Mouse (Mus musculus): ENCODE results near the gene Cdc37. TPM values are rescaled to one million over a fixed set of nuclear protein-coding genes. Genes with fewer than 3 reads are reported as not detected.

Gene Cdc37
- polyA plus RNA-seq, 1 experiment from 2014 or later, result 280 TPM

- WGBS, result 95% methylated on average over 4 of the region's 4 CpGs
- H3K9ac ChIP-seq, result no peak overlapping the region
- no peak for ATAC-seq
These were observed 4.4 kb downstream of the Cdc37 start for GRCm38 (mm10) chr9:21145431-21145830.

GRCm38 (mm10) chr9:21144361-21144760, 5.4 kb downstream of the Cdc37 start:
- no peak overlapping the region for H3K4me3 ChIP-seq (replicated peaks)
- no peaks in the 10 kb centered on the region for H3K27me3 ChIP-seq (replicated peaks)
- no peak overlapping the region for H3K9ac ChIP-seq
- no peaks in the 10 kb centered on the region for H3K9me3 ChIP-seq
- H3K36me3 ChIP-seq, result peaks cover 46% of the 10 kb centered on the region
- peaks cover 33% of the 10 kb centered on the region for H3K4me1 ChIP-seq (replicated peaks)
- no peak overlapping the region for H3K4me2 ChIP-seq (replicated peaks)
- 90% methylated on average over 3 of the region's 3 CpGs for WGBS
- no peak for ATAC-seq
- H3K27ac ChIP-seq, result no peak overlapping the region

More at GRCm38 (mm10) chr9:21145431-21145830, 4.4 kb downstream of the Cdc37 start:
- no peaks in the 10 kb centered on the region for H3K9me3 ChIP-seq
- no peaks in the 10 kb centered on the region for H3K27me3 ChIP-seq (replicated peaks)
- no peak overlapping the region for H3K27ac ChIP-seq
- no peak overlapping the region for H3K4me3 ChIP-seq (replicated peaks)
- no peak overlapping the region for H3K4me2 ChIP-seq (replicated peaks)
- H3K4me1 ChIP-seq (replicated peaks), result peaks cover 36% of the 10 kb centered on the region
- H3K36me3 ChIP-seq, result peaks cover 35% of the 10 kb centered on the region

- ATAC-seq, result no peak
- 92% methylated on average over 14 of the region's 14 CpGs for WGBS
These were observed 7.9 kb downstream of the Cdc37 start for GRCm38 (mm10) chr9:21141922-21142321.

GRCm38 (mm10) chr9:21138386-21138785, 11.4 kb downstream of the Cdc37 start:
- Histone ChIP-seq H3K4me1 (replicated peaks) (0 out of 2 replicates have a peak, but pooled peaks cover 2% of the 10 kb centered on the region), H3K27ac (no peak overlapping the region), H3K4me2 (replicated peaks) (no peak overlapping the region), H3K36me3 (peaks cover 51% of the 10 kb centered on the region), H3K9me3 (no peaks in the 10 kb centered on the region), H3K4me3 (replicated peaks) (no peak overlapping the region), H3K9ac (no peak overlapping the region), H3K27me3 (replicated peaks) (no peaks in the 10 kb centered on the region)
- 74% methylated on average over 4 of the region's 4 CpGs for WGBS
- no peak for ATAC-seq

More at GRCm38 (mm10) chr9:21141922-21142321, 7.9 kb downstream of the Cdc37 start:
- Histone ChIP-seq H3K9ac (no peak overlapping the region), H3K4me2 (replicated peaks) (no peak overlapping the region), H3K4me3 (replicated peaks) (no peak overlapping the region), H3K36me3 (peaks cover 61% of the 10 kb centered on the region), H3K9me3 (no peaks in the 10 kb centered on the region), H3K27me3 (replicated peaks) (no peaks in the 10 kb centered on the region), H3K27ac (no peak overlapping the region), H3K4me1 (replicated peaks) (peaks cover 10% of the 10 kb centered on the region)

- Histone ChIP-seq H3K9ac (no peak overlapping the region), H3K27ac (no peak overlapping the region), H3K4me3 (replicated peaks) (no peak overlapping the region), H3K9me3 (no peaks in the 10 kb centered on the region), H3K4me2 (replicated peaks) (no peak overlapping the region), H3K27me3 (replicated peaks) (no peaks in the 10 kb centered on the region), H3K4me1 (replicated peaks) (0 out of 2 replicates have a peak, but pooled peaks cover 2% of the 10 kb centered on the region), H3K36me3 (peaks cover 42% of the 10 kb centered on the region)
- ATAC-seq, result peak; percentile 35
- 50% methylated on average over 3 of the region's 3 CpGs for WGBS
These were observed 12.6 kb downstream of the Cdc37 start for GRCm38 (mm10) chr9:21137229-21137628.

- H3K36me3 ChIP-seq, result peaks cover 35% of the 10 kb centered on the region
- no peaks in the 10 kb centered on the region for H3K9me3 ChIP-seq
- 0 out of 2 replicates have a peak, but pooled peaks cover 2% of the 10 kb centered on the region for H3K4me1 ChIP-seq (replicated peaks)
- H3K27ac ChIP-seq, result no peak overlapping the region
- H3K4me2 ChIP-seq (replicated peaks), result no peak overlapping the region
- 83% methylated on average over 6 of the region's 6 CpGs for WGBS
- H3K4me3 ChIP-seq (replicated peaks), result no peak overlapping the region
- no peak overlapping the region for H3K9ac ChIP-seq
- no peak for ATAC-seq
- H3K27me3 ChIP-seq (replicated peaks), result no peaks in the 10 kb centered on the region
These were observed 13.4 kb downstream of the Cdc37 start for GRCm38 (mm10) chr9:21136401-21136800.

GRCm38 (mm10) chr9:21135941-21136381, 13.8 kb downstream of the Cdc37 start:
- H3K27ac ChIP-seq, result no peak overlapping the region
- H3K9ac ChIP-seq, result no peak overlapping the region
- WGBS, result 58% methylated on average over 1 of the region's 1 CpGs
- H3K36me3 ChIP-seq, result peaks cover 31% of the 10 kb centered on the region
- no peaks in the 10 kb centered on the region for H3K27me3 ChIP-seq (replicated peaks)
- ATAC-seq, result no peak
- no peaks in the 10 kb centered on the region for H3K9me3 ChIP-seq
- H3K4me3 ChIP-seq (replicated peaks), result no peak overlapping the region
- no peak overlapping the region for H3K4me2 ChIP-seq (replicated peaks)
- H3K4me1 ChIP-seq (replicated peaks), result 0 out of 2 replicates have a peak, but pooled peaks cover 2% of the 10 kb centered on the region

GRCm38 (mm10) chr9:21135329-21135890, 14.4 kb downstream of the Cdc37 start:
- Histone ChIP-seq H3K4me1 (replicated peaks) (peaks cover 4% of the 10 kb centered on the region; the same call in 1 of the 2 replicates), H3K9ac (no peak overlapping the region), H3K4me3 (replicated peaks) (no peak overlapping the region), H3K4me2 (replicated peaks) (no peak overlapping the region), H3K27me3 (replicated peaks) (no peaks in the 10 kb centered on the region), H3K36me3 (peaks cover 25% of the 10 kb centered on the region), H3K27ac (no peak overlapping the region), H3K9me3 (no peaks in the 10 kb centered on the region)
- WGBS, result 78% methylated on average over 4 of the region's 4 CpGs
- ATAC-seq, result no peak

- H3K27ac ChIP-seq, result no peak overlapping the region
- H3K4me3 ChIP-seq (replicated peaks), result no peak overlapping the region
- no peaks in the 10 kb centered on the region for H3K9me3 ChIP-seq
- no peak overlapping the region for H3K9ac ChIP-seq
- no peaks in the 10 kb centered on the region for H3K27me3 ChIP-seq (replicated peaks)
- H3K4me2 ChIP-seq (replicated peaks), result no peak overlapping the region
- ATAC-seq, result no peak
- WGBS, result 71% methylated on average over 9 of the region's 9 CpGs
- H3K36me3 ChIP-seq, result peaks cover 19% of the 10 kb centered on the region
- H3K4me1 ChIP-seq (replicated peaks), result peaks cover 8% of the 10 kb centered on the region; the same call in 1 of the 2 replicates
These were observed 15.0 kb downstream of the Cdc37 start for GRCm38 (mm10) chr9:21134595-21135328.

GRCm38 (mm10) chr9:21133064-21133707, 16.6 kb downstream of the Cdc37 start:
- Histone ChIP-seq H3K4me2 (replicated peaks) (no peak overlapping the region), H3K4me3 (replicated peaks) (no peak overlapping the region), H3K9me3 (no peaks in the 10 kb centered on the region), H3K36me3 (0 out of 2 replicates have a peak, but pooled peaks cover 8% of the 10 kb centered on the region), H3K27ac (no peak overlapping the region), H3K27me3 (replicated peaks) (no peaks in the 10 kb centered on the region), H3K4me1 (replicated peaks) (peaks cover 8% of the 10 kb centered on the region; the same call in 1 of the 2 replicates), H3K9ac (no peak overlapping the region)
- ATAC-seq, result no peak
- 74% methylated on average over 9 of the region's 9 CpGs for WGBS

- Histone ChIP-seq H3K27ac (no peak overlapping the region), H3K27me3 (replicated peaks) (no peaks in the 10 kb centered on the region), H3K36me3 (0 out of 2 replicates have a peak, but pooled peaks cover 3% of the 10 kb centered on the region), H3K9me3 (no peaks in the 10 kb centered on the region), H3K4me1 (replicated peaks) (peaks cover 8% of the 10 kb centered on the region; the same call in 1 of the 2 replicates), H3K9ac (no peak overlapping the region), H3K4me3 (replicated peaks) (no peak overlapping the region), H3K4me2 (replicated peaks) (no peak overlapping the region)
- WGBS, result 80% methylated on average over 12 of the region's 12 CpGs
- ATAC-seq, result no peak
These were observed 17.5 kb downstream of the Cdc37 start for GRCm38 (mm10) chr9:21132102-21132775.

All from intestine, embryonic 15.5 days (tissue).